Mouse (Mus musculus) Patski (cell line): ENCODE results near the gene Cntn5. TPM values are rescaled to one million over a fixed set of nuclear protein-coding genes. Genes with fewer than 3 reads are reported as not detected.
A peak's percentile ranks its signal among the peaks of the same experiment; 100 is the strongest.

Source experiments
- ATAC-seq: fragments of 100-300 bp; one replicate; pipeline ENCODE4 v1.8.0; 2021
- CTCF ChIA-PET: fragments of 350-600 bp; sonication (Branson Sonifier 250); formaldehyde crosslinking; loops from one replicate; lab custom pipeline; 2022; ENCODE audit warnings: inconsistent platforms; lab: Charles Lee
- POLR2A ChIA-PET: fragments of 350-600 bp; sonication (Branson Sonifier 250); formaldehyde crosslinking; loops from one replicate; lab custom pipeline; 2022; ENCODE audit warnings: antibody characterized with exemption, inconsistent platforms; lab: Charles Lee
- DNase-seq: peaks from one replicate; pipeline ENCODE4 v3.0.0-alpha.2; 2011; ENCODE audit warnings: low read depth, low spot score
- H3K27me3 ChIP-seq: fragments of 371-371 bp; one replicate; pipeline ENCODE4 v1.5.1; 2021
- CTCF ChIP-seq: fragments of 100-300 bp; IDR thresholded peaks from one replicate; pipeline ENCODE4 v1.5.1; 2021
- in situ Hi-C: fragments of 300-500 bp; cut with MboI; formaldehyde crosslinking; loops from 3 replicates; pipeline ENCODE4 v1.11.1; 2018; ENCODE audit warnings: low pct_unique_long_range_greater_than_20kb, mixed read lengths
- polyA plus RNA-seq: library from polyadenylated mRNA; unstranded; gene quantifications from one replicate; pipeline ENCODE4 v1.2.3, GENCODE M21; 2021

Cntn5 gene
- polyA plus RNA-seq, result not detected

DNA sequence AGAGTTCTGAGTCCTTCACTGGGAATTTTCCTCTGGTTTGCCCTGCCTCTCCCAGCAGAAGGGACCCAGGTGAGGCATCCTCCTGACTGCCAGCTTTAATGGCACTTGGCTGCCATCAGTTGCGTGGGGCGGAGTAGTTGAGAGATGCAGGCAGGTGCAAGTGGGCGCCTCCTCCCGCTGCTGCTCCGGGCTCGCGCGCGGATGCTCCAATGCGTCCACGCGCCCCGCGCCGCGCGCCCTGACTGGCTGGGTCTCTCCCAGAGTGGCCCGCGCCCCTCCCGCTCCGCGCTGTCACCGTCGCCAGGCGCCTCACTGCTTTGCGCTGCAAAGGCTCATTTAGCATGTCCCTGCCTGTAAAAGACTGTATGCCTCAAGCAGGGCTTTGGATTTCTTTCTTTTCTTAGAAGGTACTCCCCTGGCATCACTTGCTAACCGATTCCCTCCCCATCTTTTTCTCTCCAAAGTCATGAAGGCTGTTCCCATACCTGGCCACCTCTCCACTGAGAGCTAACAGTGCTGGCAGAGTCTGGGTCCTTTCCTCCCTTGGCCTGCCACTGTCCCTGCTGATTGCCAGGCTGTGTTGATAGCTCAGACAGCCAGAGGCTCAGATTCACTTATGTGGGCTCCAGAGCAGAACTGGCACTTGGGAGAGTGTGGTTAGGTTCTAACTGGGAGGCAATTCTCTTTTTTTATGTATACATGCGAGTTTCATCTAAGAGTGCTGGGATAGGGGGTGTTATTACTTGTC, at the start of gene Cntn5:
Cntn5 (minus strand) TSS at position 160 of the 748 bp plus-strand sequence.
- ATAC-seq, result no peak
- in situ Hi-C loops, result loop anchor here (10.0 kb wide), 2 partner anchors 530 to 1970 kb away; no protein-coding TSS in a partner anchor
- peaks cover 38% of the 10 kb centered on the region for H3K27me3 ChIP-seq
- TF ChIP-seq CTCF, result no peak
- POLR2A ChIA-PET, result no interaction called here
- no peak for DNase-seq
- CTCF ChIA-PET, result no interaction called here

DNA sequence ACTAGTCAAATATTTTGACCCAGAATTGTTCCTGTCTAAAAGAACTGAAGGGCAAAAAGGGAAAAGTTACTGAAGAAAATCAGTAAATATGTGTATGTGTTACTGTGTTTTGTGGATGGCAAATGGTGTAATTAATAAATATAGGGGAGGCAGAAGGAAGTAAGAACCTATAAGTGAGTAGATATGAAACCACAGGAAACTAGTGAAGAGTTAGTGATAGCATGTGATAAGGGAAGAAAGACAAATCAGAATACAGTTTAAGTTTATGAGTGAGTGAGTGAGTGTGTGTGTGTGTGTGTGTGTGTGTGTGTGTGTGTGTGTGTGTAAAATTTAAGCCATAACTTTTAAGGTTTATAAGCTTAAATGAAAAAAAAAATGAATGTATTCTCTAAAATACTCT, 45.9 kb upstream of the Cntn5 start:
- ChIA-PET POLR2A (no interaction called here), CTCF (no interaction called here)
- ATAC-seq, result no peak
- in situ Hi-C loops, result no loop called here
- H3K27me3 ChIP-seq, result no peaks in the 10 kb centered on the region
- DNase-seq, result no peak
- TF ChIP-seq CTCF, result no peak

DNA sequence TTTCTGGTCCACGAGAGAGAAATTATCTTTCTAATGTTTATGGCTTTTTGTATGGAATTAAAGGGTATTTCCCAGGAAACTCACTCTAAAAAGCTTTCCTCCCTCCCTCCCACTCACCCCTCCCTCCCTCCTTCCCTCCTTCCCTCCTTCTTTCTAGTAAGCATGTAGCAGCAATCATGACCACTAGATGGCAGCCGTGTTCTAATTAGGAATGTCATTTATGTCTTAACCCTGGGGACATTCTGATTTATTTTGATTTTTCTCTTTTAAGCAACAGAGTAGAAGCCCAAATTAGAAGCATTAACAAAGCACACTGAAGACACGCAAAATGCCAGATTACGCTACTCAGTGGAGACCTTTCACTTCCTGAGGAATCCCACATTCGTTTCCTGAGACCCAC, 5.0 kb upstream of the Cntn5 start:
- peak; percentile 12 for DNase-seq
- peaks cover 3% of the 10 kb centered on the region for H3K27me3 ChIP-seq
- POLR2A ChIA-PET, result no interaction called here
- TF ChIP-seq CTCF, result peak; percentile 54
- in situ Hi-C loops, result loop anchor here (10.0 kb wide), 2 partner anchors 525 to 1965 kb away; no protein-coding TSS in a partner anchor
- ATAC-seq, result peak; percentile 62
- CTCF ChIA-PET, result interaction anchor here (0.7 to 1.8 kb wide), 2 partner anchors 16 to 526 kb away, joined by 3 to 5 read pairs; no protein-coding TSS in a partner anchor

DNA sequence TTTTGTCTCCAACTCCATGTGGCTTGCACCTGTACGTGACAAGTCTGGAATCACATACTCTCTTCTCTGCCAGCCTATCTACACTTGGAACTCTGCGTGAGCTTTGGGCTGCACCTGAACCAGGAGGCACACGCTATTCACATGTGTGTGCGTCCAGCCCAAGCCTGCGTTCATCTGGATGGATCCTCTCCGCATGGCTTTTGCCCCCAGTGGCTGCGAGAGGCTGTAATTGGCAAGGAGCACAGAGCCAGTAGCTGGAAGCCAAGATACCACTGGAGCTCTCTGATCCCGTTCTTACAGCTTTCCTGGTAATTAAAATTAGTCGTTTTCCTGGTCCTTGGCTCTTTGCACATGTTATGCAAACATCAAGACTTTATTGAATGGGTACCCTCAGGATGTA, 1.1 kb upstream of the Cntn5 start:
- DNase-seq, result no peak
- no peak for ATAC-seq
- ChIA-PET CTCF (no interaction called here), POLR2A (no interaction called here)
- H3K27me3 ChIP-seq, result peaks cover 30% of the 10 kb centered on the region
- TF ChIP-seq CTCF, result no peak
- in situ Hi-C loops, result loop anchor here (10.0 kb wide), 2 partner anchors 529 to 1969 kb away; no protein-coding TSS in a partner anchor

DNA sequence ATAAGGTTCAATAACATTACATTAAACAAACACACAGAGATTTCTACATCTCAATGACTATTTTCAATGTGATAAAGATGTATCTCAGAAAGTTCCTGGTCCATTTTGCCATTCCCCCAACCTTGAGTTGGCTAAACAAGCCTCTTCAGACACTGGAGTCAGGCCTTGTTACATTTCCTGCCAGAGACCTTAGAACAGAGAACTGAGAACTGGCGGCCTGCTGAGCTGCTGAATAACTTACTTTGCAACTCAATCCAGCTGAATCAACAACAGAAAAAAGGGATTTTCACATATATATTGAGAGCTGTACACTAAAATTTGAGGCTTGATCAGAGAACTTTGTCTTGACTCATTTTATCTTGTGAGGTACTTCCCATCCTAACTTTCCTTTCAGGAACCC, 24.8 kb downstream of the Cntn5 start:
- TF ChIP-seq CTCF, result no peak
- no peaks in the 10 kb centered on the region for H3K27me3 ChIP-seq
- ATAC-seq (no peak), DNase-seq (no peak)
- in situ Hi-C loops, result no loop called here
- CTCF ChIA-PET, result interaction anchor here (1.4 kb wide), 1 partner anchor 9 kb away, joined by 5 read pairs; no protein-coding TSS in a partner anchor
- POLR2A ChIA-PET, result no interaction called here

DNA sequence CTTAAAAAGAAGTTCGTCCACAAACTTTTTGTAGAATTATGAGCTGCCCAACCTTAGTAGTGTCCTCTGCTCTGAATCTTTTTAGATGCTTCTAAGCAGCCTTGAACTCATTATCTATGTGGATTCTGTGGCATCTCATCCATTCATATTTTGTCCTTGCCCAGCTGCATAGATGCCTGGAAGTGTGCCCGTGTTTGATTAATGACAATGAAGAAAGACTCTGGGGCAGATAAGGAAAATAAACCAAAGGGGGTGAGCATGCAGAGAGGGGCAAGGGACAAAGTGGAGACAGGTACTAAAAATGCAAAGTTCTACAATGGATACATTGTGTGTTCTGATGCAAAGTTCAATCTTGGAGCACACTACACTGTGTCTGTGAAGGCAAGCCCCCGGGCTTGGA, 30.7 kb downstream of the Cntn5 start:
- no peak for TF ChIP-seq CTCF
- no peaks in the 10 kb centered on the region for H3K27me3 ChIP-seq
- POLR2A ChIA-PET, result no interaction called here
- ATAC-seq (no peak), DNase-seq (no peak)
- in situ Hi-C loops, result no loop called here
- CTCF ChIA-PET, result no interaction called here

DNA sequence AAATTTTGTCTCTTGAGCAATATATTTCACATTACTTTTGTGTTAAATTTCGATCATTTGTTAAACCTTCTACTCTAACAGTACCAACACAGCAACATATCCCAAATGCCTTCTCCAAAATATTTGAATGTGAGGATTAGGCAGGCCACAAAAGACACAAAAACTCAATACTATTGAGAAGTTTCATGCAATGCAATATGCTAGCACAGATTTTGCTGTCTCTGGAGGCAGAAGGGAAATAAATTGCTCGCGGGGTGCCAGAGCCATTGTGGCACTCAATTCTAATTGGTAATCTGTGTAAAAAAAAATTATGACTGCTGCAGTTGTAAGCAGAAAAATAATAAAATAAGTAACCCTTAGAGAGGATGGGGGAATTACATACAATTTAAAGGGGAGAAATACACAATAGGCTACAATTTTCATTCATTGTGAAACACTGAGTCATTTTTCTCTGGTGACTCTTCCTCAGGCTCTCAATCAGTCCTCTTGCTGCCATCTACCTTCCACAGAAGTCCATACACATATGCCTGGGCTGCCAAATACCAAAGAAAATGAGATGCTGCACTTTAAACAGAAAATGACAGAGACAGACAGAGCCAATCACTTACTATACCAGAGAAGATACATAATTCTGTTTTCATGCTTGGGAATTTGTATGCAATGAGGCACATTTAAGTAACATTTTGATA, 48.2 kb downstream of the Cntn5 start:
- CTCF ChIA-PET, result no interaction called here

DNA sequence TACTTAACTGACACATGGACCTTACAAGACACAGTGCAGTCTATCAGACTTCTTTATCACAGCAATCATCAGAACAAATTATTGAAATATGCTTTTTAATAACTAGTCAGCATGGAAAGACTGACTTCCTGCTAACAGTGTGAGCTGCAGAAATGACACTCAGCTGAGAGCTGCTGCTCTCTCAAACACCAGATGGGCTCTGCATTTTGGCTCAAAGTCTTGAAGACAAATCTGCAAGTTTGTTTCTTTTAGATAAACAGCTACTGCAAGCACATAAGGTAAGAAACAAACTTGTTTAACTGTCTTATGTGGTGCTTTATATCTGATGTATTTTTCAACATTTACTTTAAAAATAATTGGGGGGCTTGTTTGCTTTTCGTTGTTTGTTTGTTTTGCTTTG, 87.9 kb downstream of the Cntn5 start:
- TF ChIP-seq CTCF, result no peak
- POLR2A ChIA-PET, result no interaction called here
- in situ Hi-C loops, result no loop called here
- CTCF ChIA-PET, result no interaction called here
- peaks cover 6% of the 10 kb centered on the region for H3K27me3 ChIP-seq
- DNase-seq (no peak), ATAC-seq (no peak)

More for the DNA sequence above, 48.2 kb downstream of the Cntn5 start:
- H3K27me3 ChIP-seq, result no peaks in the 10 kb centered on the region
- in situ Hi-C loops, result no loop called here
- DNase-seq (no peak), ATAC-seq (no peak)
- POLR2A ChIA-PET, result no interaction called here
- TF ChIP-seq CTCF, result no peak

DNA sequence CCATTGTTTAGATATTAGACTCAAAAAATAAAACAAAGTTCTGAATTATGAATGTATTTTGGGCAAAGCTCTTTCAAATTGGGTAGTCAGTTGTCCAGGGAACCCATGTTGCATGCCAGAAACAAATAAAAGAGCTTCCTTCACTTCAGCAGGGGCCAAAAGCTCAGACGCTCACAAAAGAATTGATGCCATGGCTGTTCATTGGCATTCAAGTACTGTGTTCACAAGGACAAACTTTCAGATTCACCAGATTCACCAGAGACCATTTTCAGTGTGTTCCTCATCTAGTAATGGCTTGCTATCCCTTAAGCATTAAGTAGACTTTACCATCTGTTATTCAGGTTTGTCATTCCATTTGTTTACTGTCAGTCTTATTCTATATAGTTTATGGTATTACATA, 107.4 kb downstream of the Cntn5 start:
- ATAC-seq (no peak), DNase-seq (no peak)
- H3K27me3 ChIP-seq, result no peaks in the 10 kb centered on the region
- ChIA-PET POLR2A (no interaction called here), CTCF (no interaction called here)
- no peak for TF ChIP-seq CTCF
- in situ Hi-C loops, result no loop called here

DNA sequence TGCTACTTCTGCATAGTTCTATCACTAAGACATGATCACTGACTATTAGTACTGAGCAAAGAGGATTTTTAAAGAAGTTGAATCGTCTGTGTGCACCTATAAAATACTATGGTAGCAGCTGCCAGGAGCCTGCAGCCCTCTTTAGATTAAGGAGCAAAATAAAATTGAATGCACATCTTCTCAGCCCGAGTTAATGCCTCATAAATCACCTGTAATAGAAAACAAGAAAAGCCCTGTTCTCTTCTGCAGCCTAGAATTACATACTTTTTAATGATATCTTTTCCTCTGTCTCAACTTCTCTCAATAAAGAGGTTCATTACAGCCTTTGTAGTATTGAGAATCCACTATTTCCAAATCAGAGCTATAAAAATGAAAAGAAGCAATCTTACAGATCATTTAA, 109.5 kb downstream of the Cntn5 start:
- DNase-seq (no peak), ATAC-seq (no peak)
- in situ Hi-C loops, result no loop called here
- TF ChIP-seq CTCF, result no peak
- no peaks in the 10 kb centered on the region for H3K27me3 ChIP-seq
- POLR2A ChIA-PET, result no interaction called here
- CTCF ChIA-PET, result no interaction called here

DNA sequence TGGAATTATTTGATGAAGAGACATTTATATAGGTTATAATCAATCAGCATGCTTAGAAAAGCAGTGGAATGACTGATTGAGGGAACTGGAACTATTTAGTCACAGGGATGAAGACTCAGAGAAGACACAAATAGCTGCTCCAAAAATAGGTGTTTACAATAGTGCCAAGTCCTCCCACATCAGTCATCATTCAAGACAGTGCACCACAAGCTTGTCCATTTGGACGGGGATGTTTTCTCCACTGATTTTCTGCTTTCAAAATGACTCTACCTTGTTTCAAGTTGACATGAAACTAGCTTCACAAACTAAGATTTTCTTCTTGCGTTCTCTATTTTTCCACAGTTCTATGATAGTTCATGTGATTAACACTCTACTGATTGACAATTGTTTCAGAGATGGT, 172.7 kb downstream of the Cntn5 start:
- in situ Hi-C loops, result no loop called here
- H3K27me3 ChIP-seq, result no peaks in the 10 kb centered on the region
- POLR2A ChIA-PET, result no interaction called here
- no peak for DNase-seq
- ATAC-seq, result no peak
- no peak for TF ChIP-seq CTCF
- CTCF ChIA-PET, result no interaction called here
